Mouse (Mus musculus): ENCODE measurements at regions not wholly inside any gene's neighbourhood (a gene's known extent, or its start where the extent isn't known, plus 50 kb on each side); places are given as distances from the start of the nearest gene placed in this dataset.

GRCm38 (mm10) chr13:63726035-63726434 lies 89.0 kb upstream of the Ercc6l2 start:
- no peak for TF ChIP-seq CTCF (IDR thresholded peaks at IDR 0.05; ENCODE audit: borderline replicate concordance, insufficient read depth, low read length)
- TF ChIP-seq POLR2A (IDR thresholded peaks at IDR 0.05; ENCODE audit: low read depth, low read length): no peak

All from embryonic fibroblast, embryonic 13.5 days (primary cell).